Mouse (Mus musculus) heart, embryonic 10.5 days (tissue): ENCODE data around the gene 0610010F05Rik. TPM values are rescaled to one million over a fixed set of nuclear protein-coding genes. Genes with fewer than 3 reads are reported as not detected.

Source experiments
- DNase-seq: peaks from one replicate; pipeline ENCODE4 v3.0.0-alpha.2; 2017; ENCODE audit warnings: low spot score
- H3K27ac ChIP-seq: fragments of 300-500 bp; sonication (generic); 2 replicates; pipeline ENCODE4 v1.5.1; 2016; ENCODE audit warnings: mild to moderate bottlenecking
- H3K27me3 ChIP-seq: fragments of 300-500 bp; sonication (generic); 2 replicates; pipeline ENCODE4 v1.6.1; 2016; ENCODE audit warnings: mild to moderate bottlenecking; ENCODE audit not compliant: poor library complexity, insufficient read depth, severe bottlenecking
- H3K36me3 ChIP-seq: fragments of 300-500 bp; sonication (generic); 2 replicates; pipeline ENCODE4 v1.6.1; 2016; ENCODE audit warnings: mild to moderate bottlenecking, moderate library complexity
- H3K4me1 ChIP-seq: fragments of 300-500 bp; sonication (generic); 2 replicates; pipeline ENCODE4 v1.6.1; 2016; ENCODE audit warnings: mild to moderate bottlenecking
- H3K4me3 ChIP-seq: fragments of 300-500 bp; sonication (generic); 2 replicates; pipeline ENCODE4 v1.5.1; 2016; ENCODE audit warnings: mild to moderate bottlenecking, moderate library complexity
- H3K9me3 ChIP-seq: fragments of 300-500 bp; sonication (generic); 2 replicates; pipeline ENCODE4 v1.6.1; 2016; ENCODE audit warnings: mild to moderate bottlenecking, moderate library complexity
- WGBS: fragments of 180-500 bp; shearing (Covaris S2); methylation state at CpG from one replicate; pipeline ENCODE4 v1.1.7; 2016; 5-methylcytosine and 5-hydroxymethylcytosine counted together
- polyA plus RNA-seq: library from polyadenylated mRNA; unstranded; fragments of >200 nt; fragmentation: Nextera tagmentation; extraction: Ambion mirVana; gene quantifications from 2 replicates; pipeline ENCODE4 v1.2.1, GENCODE M21; 2016

0610010F05Rik gene
- polyA plus RNA-seq, 1 experiment from 2014 or later, result 21.0 TPM

DNA sequence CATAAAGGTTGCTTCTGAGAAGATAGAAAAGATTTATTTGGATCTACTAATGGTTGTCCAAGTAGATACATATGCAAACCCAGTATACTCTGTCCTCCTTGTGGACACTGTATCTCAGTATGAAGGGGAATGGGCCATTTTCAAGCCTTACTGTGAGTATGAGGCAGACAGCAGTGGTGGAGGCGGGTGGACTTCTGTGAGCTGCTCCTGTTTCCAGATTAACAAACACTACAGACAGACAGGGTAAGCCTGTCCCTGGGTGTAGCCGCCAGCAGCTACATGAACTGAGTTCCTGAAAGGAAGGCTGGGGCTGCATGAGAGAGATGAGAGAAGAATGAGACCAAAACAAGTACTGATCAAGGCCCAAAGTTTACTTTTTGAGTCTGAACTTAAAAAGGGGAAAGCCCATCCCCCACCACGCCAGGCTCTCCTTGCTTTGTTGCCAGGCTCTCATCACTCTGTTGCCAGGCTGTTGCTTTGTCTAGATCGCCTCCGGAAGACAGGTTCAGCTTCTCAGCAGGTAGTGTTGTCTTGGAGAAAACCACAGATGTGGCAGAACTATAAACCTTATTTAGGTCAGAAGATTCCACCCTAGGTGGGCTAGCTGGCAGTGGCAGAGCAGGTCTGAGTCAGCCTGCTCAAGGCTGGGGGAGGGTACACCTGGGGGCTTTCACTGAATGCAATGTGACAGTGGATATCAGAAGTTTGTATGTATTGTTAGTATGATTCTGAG is 112.8 kb downstream of the 0610010F05Rik start, which contains the start of gene 1700093K21Rik:
1700093K21Rik (minus strand) TSS at position 683 of the 733 bp plus-strand sequence.
- DNase-seq, result no peak
- 41% methylated on average over 5 of the region's 5 CpGs for WGBS
- H3K4me1 ChIP-seq, result peaks cover 7% of the 10 kb centered on the region; the same call in 1 of the 2 replicates

GRCm38 (mm10) chr11:23518981-23519380 is 114.5 kb downstream of the 0610010F05Rik start:
- H3K27ac ChIP-seq, result no peak overlapping the region
- H3K4me3 ChIP-seq, result no peak overlapping the region
- H3K9me3 ChIP-seq, result no peaks in the 10 kb centered on the region
- no peak for DNase-seq
- WGBS, result 76% methylated on average over 3 of the region's 3 CpGs
- H3K4me1 ChIP-seq, result peaks cover 7% of the 10 kb centered on the region; the same call in 1 of the 2 replicates
- H3K27me3 ChIP-seq, result no peaks in the 10 kb centered on the region
- no peaks in the 10 kb centered on the region for H3K36me3 ChIP-seq

More for the DNA sequence above, 112.8 kb downstream of the 0610010F05Rik start, which contains the start of gene 1700093K21Rik:
- Histone ChIP-seq H3K36me3 (no peaks in the 10 kb centered on the region), H3K4me3 (no peak within 1 kb of the TSS), H3K27ac (no peak within 1 kb of the TSS), H3K9me3 (no peaks in the 10 kb centered on the region), H3K27me3 (no peaks in the 10 kb centered on the region)

DNA sequence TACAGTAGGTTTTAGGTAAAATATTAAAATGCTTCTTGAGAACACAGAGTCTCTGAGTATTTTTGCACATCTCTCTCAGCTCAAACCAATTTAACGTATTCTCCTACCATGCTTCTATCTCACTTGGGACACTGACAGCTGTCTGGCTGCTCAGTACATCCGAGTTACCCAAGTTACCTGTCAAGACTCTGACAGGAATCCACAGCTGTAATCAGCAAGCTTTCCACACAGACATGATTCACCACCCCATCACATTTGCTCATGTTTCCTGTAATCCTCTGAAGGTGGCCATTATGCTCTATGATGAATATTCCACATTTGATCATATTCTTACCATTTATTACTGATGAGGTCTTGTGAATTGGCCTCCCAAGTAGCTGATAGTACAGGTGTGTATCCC is 118.1 kb downstream of the 0610010F05Rik start:
- no peaks in the 10 kb centered on the region for H3K36me3 ChIP-seq
- no peak overlapping the region for H3K27ac ChIP-seq
- no peaks in the 10 kb centered on the region for H3K9me3 ChIP-seq
- 0 out of 2 replicates have a peak, but pooled peaks cover under 1% of the 10 kb centered on the region for H3K4me1 ChIP-seq
- no peak for DNase-seq
- no peak overlapping the region for H3K4me3 ChIP-seq
- no peaks in the 10 kb centered on the region for H3K27me3 ChIP-seq
- 82% methylated on average over 2 of the region's 2 CpGs for WGBS

Other genes with a start within 250 kb of the 0610010F05Rik start
- 75.9 and 94.8 TPM in 2 replicates for gene Ahsa2, start 135.6 kb downstream of the 0610010F05Rik start, polyA plus RNA-seq
- not detected in 2 replicates for gene 1700093K21Rik, start 112.5 kb downstream of the 0610010F05Rik start, polyA plus RNA-seq
- gene Pus10, start 32.0 kb upstream of the 0610010F05Rik start, polyA plus RNA-seq, result 19.2 and 19.6 TPM in 2 replicates
- gene Pex13, start 32.3 kb upstream of the 0610010F05Rik start, polyA plus RNA-seq, result 24.6 and 25.9 TPM in 2 replicates
- 1.2 and 1.8 TPM in 2 replicates for gene Rel, start 137.3 kb upstream of the 0610010F05Rik start, polyA plus RNA-seq